Mouse (Mus musculus): ENCODE measurements around the gene Rrp1b. TPM values are rescaled to one million over a fixed set of nuclear protein-coding genes. Genes with fewer than 3 reads are reported as not detected.
A peak's percentile ranks its signal among the peaks of the same experiment; 100 is the strongest.

Rrp1b gene
- total and polyA plus RNA-seq, 2 experiments = 5.7 to 5.9 TPM

- no peak for TF ChIP-seq POLR2A (IDR thresholded peaks at IDR 0.05; ENCODE audit: extremely low read depth, insufficient read depth, low read length)
- TF ChIP-seq CTCF (IDR thresholded peaks at IDR 0.05; ENCODE audit: low read depth, low read length) = no peak
- H3K27ac ChIP-seq (replicated peaks; ENCODE audit: insufficient read depth, low read depth, low read length) = no peak overlapping the region
- DNase-seq (ENCODE audit: extremely low read depth, low read depth, low spot score) = no peak
- no peaks in the 10 kb centered on the region for H3K4me1 ChIP-seq (ENCODE audit: control insufficient read depth, insufficient read depth, low read length)
- H3K4me3 ChIP-seq (ENCODE audit: insufficient read depth, low read depth, low read length) = no peak overlapping the region
- H3K36me3 ChIP-seq (ENCODE audit: control insufficient read depth, insufficient read depth, low read length) = no peaks in the 10 kb centered on the region
- peaks cover 3% of the 10 kb centered on the region; the same call in 1 of the 2 replicates for H3K79me2 ChIP-seq (ENCODE audit: control insufficient read depth, insufficient read depth, low read length)
- no peak overlapping the region for H3K9ac ChIP-seq (ENCODE audit: low read depth, low read length)
- 93% methylated on average over 23 of the region's 23 CpGs for WGBS
- H3K27me3 ChIP-seq (ENCODE audit: control insufficient read depth, insufficient read depth, low read length) = no peaks in the 10 kb centered on the region
Observed at GRCm38 (mm10) chr17:32034322-32034721, 1.6 kb upstream of the Rrp1b start.

GRCm38 (mm10) chr17:32036509-32037438, 874 bp downstream of the Rrp1b start:
- 1% methylated on average over 46 of the region's 46 CpGs for WGBS
- Histone ChIP-seq H3K27me3 (ENCODE audit: control insufficient read depth, insufficient read depth, low read length) (no peaks in the 10 kb centered on the region), H3K79me2 (ENCODE audit: control insufficient read depth, insufficient read depth, low read length) (peaks cover 4% of the 10 kb centered on the region; the same call in 1 of the 2 replicates), H3K36me3 (ENCODE audit: control insufficient read depth, insufficient read depth, low read length) (no peaks in the 10 kb centered on the region), H3K4me1 (ENCODE audit: control insufficient read depth, insufficient read depth, low read length) (no peaks in the 10 kb centered on the region), H3K4me3 (ENCODE audit: insufficient read depth, low read depth, low read length) (peak overlapping the region; percentile 80), H3K9ac (ENCODE audit: low read depth, low read length) (peak overlapping the region; percentile 81), H3K27ac (replicated peaks; ENCODE audit: insufficient read depth, low read depth, low read length) (no peak overlapping the region)
- peak; percentile 12 for DNase-seq (ENCODE audit: extremely low read depth, low read depth, low spot score)
- TF ChIP-seq CTCF (IDR thresholded peaks at IDR 0.05; ENCODE audit: low read depth, low read length) (no peak), POLR2A (IDR thresholded peaks at IDR 0.05; ENCODE audit: extremely low read depth, insufficient read depth, low read length) (no peak)

DNA sequence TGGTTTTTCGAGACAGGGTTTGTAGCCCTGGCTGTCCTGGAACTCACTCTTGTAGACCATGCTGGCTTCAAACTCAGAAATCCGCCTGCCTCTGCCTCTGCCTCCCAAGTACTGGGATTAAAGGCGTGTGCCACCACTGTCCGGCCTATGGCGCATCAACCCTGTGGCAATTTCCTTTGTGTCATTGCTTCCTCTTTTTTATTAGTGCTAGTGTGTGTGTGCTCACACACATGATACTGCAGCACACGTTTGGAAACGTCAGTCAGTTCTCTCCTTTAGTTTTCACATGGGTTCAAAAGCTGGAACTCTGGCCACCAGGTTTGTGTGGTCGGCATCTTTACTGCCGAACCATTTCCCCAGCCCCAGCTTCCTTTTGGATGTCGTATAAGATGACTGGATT, 4.4 kb downstream of the Rrp1b start:
- no peak for DNase-seq (ENCODE audit: extremely low read depth, low read depth, low spot score)
- H3K4me1 ChIP-seq (ENCODE audit: control insufficient read depth, insufficient read depth, low read length) = no peaks in the 10 kb centered on the region
- H3K36me3 ChIP-seq (ENCODE audit: control insufficient read depth, insufficient read depth, low read length) = no peaks in the 10 kb centered on the region
- no peaks in the 10 kb centered on the region for H3K27me3 ChIP-seq (ENCODE audit: control insufficient read depth, insufficient read depth, low read length)
- no peak overlapping the region for H3K9ac ChIP-seq (ENCODE audit: low read depth, low read length)
- H3K4me3 ChIP-seq (ENCODE audit: insufficient read depth, low read depth, low read length) = no peak overlapping the region
- no peak overlapping the region for H3K27ac ChIP-seq (replicated peaks; ENCODE audit: insufficient read depth, low read depth, low read length)
- TF ChIP-seq POLR2A (IDR thresholded peaks at IDR 0.05; ENCODE audit: extremely low read depth, insufficient read depth, low read length) = no peak
- TF ChIP-seq CTCF (IDR thresholded peaks at IDR 0.05; ENCODE audit: low read depth, low read length) = no peak
- WGBS = 75% methylated on average over 10 of the region's 10 CpGs
- H3K79me2 ChIP-seq (ENCODE audit: control insufficient read depth, insufficient read depth, low read length) = peaks cover 12% of the 10 kb centered on the region; the same call in 1 of the 2 replicates

- no peaks in the 10 kb centered on the region for H3K4me1 ChIP-seq (ENCODE audit: control insufficient read depth, insufficient read depth, low read length)
- H3K36me3 ChIP-seq (ENCODE audit: control insufficient read depth, insufficient read depth, low read length) = peaks cover 4% of the 10 kb centered on the region; the same call in 1 of the 2 replicates
- no peaks in the 10 kb centered on the region for H3K27me3 ChIP-seq (ENCODE audit: control insufficient read depth, insufficient read depth, low read length)
- WGBS = 94% methylated on average over 5 of the region's 5 CpGs
- TF ChIP-seq POLR2A (IDR thresholded peaks at IDR 0.05; ENCODE audit: extremely low read depth, insufficient read depth, low read length) (no peak), CTCF (IDR thresholded peaks at IDR 0.05; ENCODE audit: low read depth, low read length) (no peak)
- H3K9ac ChIP-seq (ENCODE audit: low read depth, low read length) = no peak overlapping the region
- no peak for DNase-seq (ENCODE audit: extremely low read depth, low read depth, low spot score)
- H3K79me2 ChIP-seq (ENCODE audit: control insufficient read depth, insufficient read depth, low read length) = peaks cover 9% of the 10 kb centered on the region; the same call in 1 of the 2 replicates
- H3K4me3 ChIP-seq (ENCODE audit: insufficient read depth, low read depth, low read length) = no peak overlapping the region
- no peak overlapping the region for H3K27ac ChIP-seq (replicated peaks; ENCODE audit: insufficient read depth, low read depth, low read length)
Observed at GRCm38 (mm10) chr17:32046541-32046940, 10.6 kb downstream of the Rrp1b start.

- Histone ChIP-seq H3K9ac (ENCODE audit: low read depth, low read length) (no peak overlapping the region), H3K36me3 (ENCODE audit: control insufficient read depth, insufficient read depth, low read length) (peaks cover 4% of the 10 kb centered on the region; the same call in 1 of the 2 replicates), H3K4me3 (ENCODE audit: insufficient read depth, low read depth, low read length) (no peak overlapping the region), H3K4me1 (ENCODE audit: control insufficient read depth, insufficient read depth, low read length) (no peaks in the 10 kb centered on the region), H3K27ac (replicated peaks; ENCODE audit: insufficient read depth, low read depth, low read length) (no peak overlapping the region), H3K79me2 (ENCODE audit: control insufficient read depth, insufficient read depth, low read length) (no peaks in the 10 kb centered on the region), H3K27me3 (ENCODE audit: control insufficient read depth, insufficient read depth, low read length) (no peaks in the 10 kb centered on the region)
- TF ChIP-seq POLR2A (IDR thresholded peaks at IDR 0.05; ENCODE audit: extremely low read depth, insufficient read depth, low read length) (no peak), CTCF (IDR thresholded peaks at IDR 0.05; ENCODE audit: low read depth, low read length) (no peak)
- WGBS = 96% methylated on average over 5 of the region's 5 CpGs
- DNase-seq (ENCODE audit: extremely low read depth, low read depth, low spot score) = no peak
Observed at GRCm38 (mm10) chr17:32048351-32048750, 12.5 kb downstream of the Rrp1b start.

GRCm38 (mm10) chr17:32049914-32050313, 14.0 kb downstream of the Rrp1b start:
- Histone ChIP-seq H3K9ac (ENCODE audit: low read depth, low read length) (no peak overlapping the region), H3K4me1 (ENCODE audit: control insufficient read depth, insufficient read depth, low read length) (no peaks in the 10 kb centered on the region), H3K4me3 (ENCODE audit: insufficient read depth, low read depth, low read length) (no peak overlapping the region), H3K27me3 (ENCODE audit: control insufficient read depth, insufficient read depth, low read length) (no peaks in the 10 kb centered on the region), H3K36me3 (ENCODE audit: control insufficient read depth, insufficient read depth, low read length) (peaks cover 4% of the 10 kb centered on the region; the same call in 1 of the 2 replicates), H3K27ac (replicated peaks; ENCODE audit: insufficient read depth, low read depth, low read length) (no peak overlapping the region), H3K79me2 (ENCODE audit: control insufficient read depth, insufficient read depth, low read length) (no peaks in the 10 kb centered on the region)
- no peak for DNase-seq (ENCODE audit: extremely low read depth, low read depth, low spot score)
- WGBS = 97% methylated on average over 4 of the region's 4 CpGs
- TF ChIP-seq POLR2A (IDR thresholded peaks at IDR 0.05; ENCODE audit: extremely low read depth, insufficient read depth, low read length) (no peak), CTCF (IDR thresholded peaks at IDR 0.05; ENCODE audit: low read depth, low read length) (no peak)
